Mouse (Mus musculus) lung, postnatal 0 days (tissue): ENCODE results near the gene Hrc.

ENCODE experiments used
- CTCF ChIP-seq: IDR thresholded peaks from 2 replicates; pipeline ENCODE4 v1.5.1; 2016; ENCODE audit warnings: antibody characterized with exemption, mild to moderate bottlenecking
- EP300 ChIP-seq: IDR thresholded peaks from 2 replicates; pipeline ENCODE4 v1.6.1; 2016; ENCODE audit warnings: antibody characterized with exemption, mild to moderate bottlenecking, control low read depth

DNA sequence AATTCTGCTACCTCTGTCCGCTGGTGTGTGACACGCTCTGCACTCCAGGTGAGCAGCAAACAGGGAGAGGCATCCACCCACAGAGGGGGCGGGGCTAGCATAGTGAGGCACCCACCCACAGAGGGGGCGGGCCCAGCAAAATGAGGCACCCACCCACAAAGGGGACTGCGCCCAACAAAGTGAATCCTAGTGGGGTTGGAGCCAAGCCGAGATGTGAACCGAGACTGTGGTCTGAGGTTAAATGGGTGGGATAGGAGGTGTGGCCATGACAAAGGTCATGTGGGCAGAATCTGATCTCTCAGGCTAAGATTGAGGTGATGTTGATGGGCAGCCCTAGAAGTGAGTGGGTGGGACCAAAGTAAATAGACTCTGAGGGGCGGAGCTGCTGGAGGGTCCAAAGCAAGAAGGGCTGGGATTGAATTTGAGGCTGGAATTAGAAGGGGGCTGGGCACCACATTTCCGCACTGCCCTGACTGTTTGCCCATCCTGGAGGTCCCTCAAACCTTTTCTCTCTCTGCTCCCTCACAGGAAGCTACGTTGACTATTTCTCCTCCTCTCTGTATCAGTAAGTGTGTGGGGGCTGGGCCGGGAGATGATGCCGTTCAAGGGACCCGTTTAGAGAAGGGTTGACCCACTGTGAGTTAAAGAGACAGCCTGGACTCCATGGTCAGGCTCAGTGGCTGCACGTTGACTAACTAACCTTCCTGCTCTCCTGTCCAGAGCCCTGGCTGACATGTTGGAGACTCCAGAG is 3.2 kb downstream of the Hrc start:
- TF ChIP-seq CTCF (no peak), EP300 (no peak)
